Mouse (Mus musculus) CD4-positive helper T cell, adult 2 months (primary cell): ENCODE results near the gene Banf2.

Experiments used
- DNase-seq: peaks from one replicate; pipeline ENCODE4 v3.0.0-alpha.2; 2012; ENCODE audit warnings: low read depth, missing footprints, low spot score

Banf2 gene

GRCm38 (mm10) chr2:144094721-144095120 lies 61.9 kb downstream of the Banf2 start:
- DNase-seq, result no peak

- DNase-seq, result no peak
These were observed 68.7 kb downstream of the Banf2 start for GRCm38 (mm10) chr2:144101463-144101961.

- DNase-seq, result no peak
These were observed 74.5 kb downstream of the Banf2 start for GRCm38 (mm10) chr2:144107374-144107773.

GRCm38 (mm10) chr2:144107810-144108209 lies 75.0 kb downstream of the Banf2 start:
- no peak for DNase-seq

- no peak for DNase-seq
These were observed 75.5 kb downstream of the Banf2 start for GRCm38 (mm10) chr2:144108376-144108775.

- DNase-seq, result no peak
These were observed 79.1 kb downstream of the Banf2 start for GRCm38 (mm10) chr2:144111966-144112365.

GRCm38 (mm10) chr2:144112666-144113065 lies 79.8 kb downstream of the Banf2 start:
- no peak for DNase-seq

GRCm38 (mm10) chr2:144118061-144118460 lies 85.2 kb downstream of the Banf2 start:
- DNase-seq, result no peak

- DNase-seq, result no peak
These were observed 87.4 kb downstream of the Banf2 start for GRCm38 (mm10) chr2:144120186-144120823.

- no peak for DNase-seq
These were observed 89.2 kb downstream of the Banf2 start for GRCm38 (mm10) chr2:144122068-144122467.
